Mouse (Mus musculus) hindbrain, embryonic 14.5 days (tissue): Measurements from ENCODE around the gene Nxpe3. TPM values are rescaled to one million over a fixed set of nuclear protein-coding genes. Genes with fewer than 3 reads are reported as not detected.

ENCODE experiments used
- ATAC-seq: fragments of 200-750 bp; cut with Nextera tagmentation; 2 replicates; pipeline ENCODE4 v1.8.0; 2017; ENCODE audit warnings: moderate number of reproducible peaks, mild to moderate bottlenecking, moderate TSS enrichment, moderate library complexity; ENCODE audit not compliant: low FRiP score
- DNase-seq: peaks from one replicate; pipeline ENCODE4 v3.0.0-alpha.2; 2015; ENCODE audit warnings: low spot score
- H3K27ac ChIP-seq: fragments of 300-500 bp; sonication (generic); 2 replicates; pipeline ENCODE4 v1.5.1; 2014; ENCODE audit warnings: mild to moderate bottlenecking, moderate library complexity
- H3K27me3 ChIP-seq: fragments of 300-500 bp; sonication (generic); 2 replicates; pipeline ENCODE4 v1.6.1; 2014; ENCODE audit warnings: mild to moderate bottlenecking, low read length, mixed read lengths; ENCODE audit not compliant: control insufficient read depth, insufficient read depth
- H3K36me3 ChIP-seq: fragments of 300-500 bp; sonication (generic); replicated peaks from 2 replicates; pipeline ENCODE4 v1.6.1; 2014; ENCODE audit not compliant: control insufficient read depth, insufficient read depth
- H3K4me1 ChIP-seq: fragments of 300-500 bp; sonication (generic); replicated peaks from 2 replicates; pipeline ENCODE4 v1.6.1; 2014; ENCODE audit warnings: antibody characterized with exemption, low read length, mixed read lengths; ENCODE audit not compliant: control insufficient read depth, insufficient read depth
- H3K4me2 ChIP-seq: fragments of 300-500 bp; sonication (generic); replicated peaks from 2 replicates; pipeline ENCODE4 v1.6.1; 2014; ENCODE audit warnings: mild to moderate bottlenecking, moderate library complexity
- H3K4me3 ChIP-seq: fragments of 300-500 bp; sonication (generic); replicated peaks from 2 replicates; pipeline ENCODE4 v1.5.1; 2014; ENCODE audit warnings: mild to moderate bottlenecking, low read length
- H3K9ac ChIP-seq: fragments of 300-500 bp; sonication (generic); 2 replicates; pipeline ENCODE4 v1.6.1; 2014
- H3K9me3 ChIP-seq: fragments of 300-500 bp; sonication (generic); 2 replicates; pipeline ENCODE4 v1.6.1; 2016; ENCODE audit warnings: low read length; ENCODE audit not compliant: control insufficient read depth
- WGBS: fragments of 180-500 bp; shearing (Covaris S2); extraction: QIAGEN DNeasy Blood & Tissue Kit; methylation state at CpG from one replicate; pipeline ENCODE4 v1.1.7; 2014; 5-methylcytosine and 5-hydroxymethylcytosine counted together
- polyA plus RNA-seq: library from polyadenylated mRNA; unstranded; fragments of >200 nt; fragmentation: Nextera tagmentation; extraction: Ambion mirVana; gene quantifications from 2 replicates; pipeline ENCODE4 v1.2.1, GENCODE M21; 2014

Gene Nxpe3
- polyA plus RNA-seq, 1 experiment from 2014 or later: 1.3 TPM

GRCm38 (mm10) chr16:55910208-55910793, 15.2 kb upstream of the Nxpe3 start:
- H3K27me3 ChIP-seq: no peaks in the 10 kb centered on the region
- 90% methylated on average over 10 of the region's 10 CpGs for WGBS
- ATAC-seq: 0 out of 2 replicates have a peak, but pooled peaks have one; percentile 31
- H3K9ac ChIP-seq: no peak overlapping the region
- H3K9me3 ChIP-seq: no peaks in the 10 kb centered on the region
- H3K4me2 ChIP-seq: no peak overlapping the region
- no peak overlapping the region for H3K4me3 ChIP-seq
- H3K27ac ChIP-seq: no peak overlapping the region
- H3K36me3 ChIP-seq: peaks cover 77% of the 10 kb centered on the region
- DNase-seq: no peak
- H3K4me1 ChIP-seq: no peaks in the 10 kb centered on the region

- ATAC-seq (no peak), DNase-seq (no peak)
- no peak overlapping the region for H3K4me2 ChIP-seq
- H3K36me3 ChIP-seq: peaks cover 65% of the 10 kb centered on the region
- H3K27me3 ChIP-seq: no peaks in the 10 kb centered on the region
- H3K9ac ChIP-seq: no peak overlapping the region
- no peaks in the 10 kb centered on the region for H3K9me3 ChIP-seq
- no peaks in the 10 kb centered on the region for H3K4me1 ChIP-seq
- H3K27ac ChIP-seq: no peak overlapping the region
- WGBS: 94% methylated on average over 5 of the region's 5 CpGs
- H3K4me3 ChIP-seq: no peak overlapping the region
Measured at GRCm38 (mm10) chr16:55906928-55907679, 12.0 kb upstream of the Nxpe3 start.

GRCm38 (mm10) chr16:55905370-55905769, 10.3 kb upstream of the Nxpe3 start:
- DNase-seq (no peak), ATAC-seq (no peak)
- Histone ChIP-seq H3K9ac (no peak overlapping the region), H3K4me3 (no peak overlapping the region), H3K27ac (no peak overlapping the region), H3K4me2 (no peak overlapping the region), H3K36me3 (peaks cover 54% of the 10 kb centered on the region), H3K4me1 (no peaks in the 10 kb centered on the region), H3K27me3 (no peaks in the 10 kb centered on the region), H3K9me3 (no peaks in the 10 kb centered on the region)
- 91% methylated on average over 25 of the region's 25 CpGs for WGBS

- peaks cover 36% of the 10 kb centered on the region for H3K36me3 ChIP-seq
- WGBS: 96% methylated on average over 14 of the region's 14 CpGs
- no peaks in the 10 kb centered on the region for H3K27me3 ChIP-seq
- H3K9ac ChIP-seq: no peak overlapping the region
- H3K4me2 ChIP-seq: no peak overlapping the region
- no peak for DNase-seq
- no peaks in the 10 kb centered on the region for H3K9me3 ChIP-seq
- ATAC-seq: no peak
- H3K4me3 ChIP-seq: no peak overlapping the region
- no peaks in the 10 kb centered on the region for H3K4me1 ChIP-seq
- H3K27ac ChIP-seq: no peak overlapping the region
Measured at GRCm38 (mm10) chr16:55901839-55902756, 7.0 kb upstream of the Nxpe3 start.

- H3K4me3 ChIP-seq: no peak overlapping the region
- no peaks in the 10 kb centered on the region for H3K9me3 ChIP-seq
- H3K4me2 ChIP-seq: no peak overlapping the region
- WGBS: 74% methylated on average over 9 of the region's 9 CpGs
- DNase-seq (no peak), ATAC-seq (no peak)
- peaks cover 9% of the 10 kb centered on the region; the same call in 1 of the 2 replicates for H3K36me3 ChIP-seq
- no peak overlapping the region for H3K9ac ChIP-seq
- no peaks in the 10 kb centered on the region for H3K27me3 ChIP-seq
- no peak overlapping the region for H3K27ac ChIP-seq
- peaks cover 20% of the 10 kb centered on the region for H3K4me1 ChIP-seq
Measured at GRCm38 (mm10) chr16:55898385-55899002, 3.4 kb upstream of the Nxpe3 start.

- Histone ChIP-seq H3K27ac (peak overlapping the region; percentile 88), H3K36me3 (no peaks in the 10 kb centered on the region), H3K9me3 (no peaks in the 10 kb centered on the region), H3K4me2 (peak overlapping the region; percentile 77), H3K4me1 (peaks cover 20% of the 10 kb centered on the region), H3K9ac (peak overlapping the region; percentile 91), H3K4me3 (peak overlapping the region; percentile 84), H3K27me3 (no peaks in the 10 kb centered on the region)
- ATAC-seq: no peak
- 2% methylated on average over 9 of the region's 9 CpGs for WGBS
- no peak for DNase-seq
Measured at GRCm38 (mm10) chr16:55895651-55896095, 588 bp upstream of the Nxpe3 start.

DNA sequence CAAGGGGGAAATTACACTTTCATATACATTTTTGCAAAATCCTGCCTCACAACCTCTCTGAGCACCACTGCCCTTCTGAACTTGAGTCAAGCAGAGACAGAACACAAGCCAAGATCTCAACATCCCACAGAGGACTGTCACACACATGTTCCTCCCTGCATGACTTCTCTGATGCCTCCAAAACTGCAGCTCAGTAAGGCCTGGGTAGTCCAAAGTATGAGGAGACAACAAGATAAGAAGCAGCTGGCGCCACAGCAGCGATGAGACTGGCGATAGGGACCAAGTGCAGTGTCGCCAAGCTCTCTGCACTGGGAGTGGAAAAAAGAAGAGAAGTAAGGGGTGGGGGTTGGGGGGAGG, 571 bp downstream of the Nxpe3 start:
- H3K4me2 ChIP-seq: peak overlapping the region; percentile 77
- peak overlapping the region; percentile 84 for H3K4me3 ChIP-seq
- H3K4me1 ChIP-seq: peaks cover 20% of the 10 kb centered on the region
- ATAC-seq (no peak), DNase-seq (peak; percentile 31)
- peak overlapping the region; percentile 88 for H3K27ac ChIP-seq
- 0% methylated on average over 4 of the region's 4 CpGs for WGBS
- peak overlapping the region; percentile 91 for H3K9ac ChIP-seq
- peaks cover 6% of the 10 kb centered on the region for H3K36me3 ChIP-seq
- no peaks in the 10 kb centered on the region for H3K9me3 ChIP-seq
- no peaks in the 10 kb centered on the region for H3K27me3 ChIP-seq

GRCm38 (mm10) chr16:55893410-55894107, 1.5 kb downstream of the Nxpe3 start:
- H3K4me1 ChIP-seq: peaks cover 20% of the 10 kb centered on the region
- no peaks in the 10 kb centered on the region for H3K9me3 ChIP-seq
- whole genome bisulfite sequencing: 92% methylated on average over 8 of the region's 8 CpGs
- DNase-seq (no peak), ATAC-seq (no peak)
- peaks cover 13% of the 10 kb centered on the region for H3K36me3 ChIP-seq
- no peak overlapping the region for H3K27ac ChIP-seq
- H3K27me3 ChIP-seq: no peaks in the 10 kb centered on the region
- peak overlapping the region; percentile 77 for H3K4me2 ChIP-seq
- H3K9ac ChIP-seq: peak overlapping the region; percentile 91; the same call in 1 of the 2 replicates
- H3K4me3 ChIP-seq: no peak overlapping the region
